Mouse (Mus musculus) ES-E14 (cell line): ENCODE results near the gene Retreg3.

ENCODE experiments used
- CHD2 ChIP-seq: IDR thresholded peaks from 2 replicates; pipeline ENCODE4 v1.6.1; 2014; ENCODE audit warnings: mild to moderate bottlenecking, low read depth, low read length, inconsistent platforms
- HCFC1 ChIP-seq: IDR thresholded peaks from 2 replicates; pipeline ENCODE4 v1.6.1; 2012; ENCODE audit warnings: low read length, inconsistent platforms, borderline replicate concordance; ENCODE audit not compliant: insufficient read depth
- MAFK ChIP-seq: IDR thresholded peaks from 2 replicates; pipeline ENCODE4 v1.6.1; 2014; ENCODE audit warnings: mild to moderate bottlenecking, low read depth, low read length, inconsistent platforms; ENCODE audit not compliant: insufficient read depth
- ZC3H11A ChIP-seq: IDR thresholded peaks from 2 replicates; pipeline ENCODE4 v1.6.1; 2012; ENCODE audit warnings: low read depth, mild to moderate bottlenecking, inconsistent platforms, low read length, borderline replicate concordance
- ZNF384 ChIP-seq: IDR thresholded peaks from 2 replicates; pipeline ENCODE4 v1.6.1; 2012; ENCODE audit warnings: low read depth, low read length, inconsistent platforms

- TF ChIP-seq CHD2 (no peak), ZNF384 (no peak), MAFK (no peak), HCFC1 (no peak), ZC3H11A (no peak)
Observed at GRCm38 (mm10) chr11:101161551-101161950, 41.9 kb upstream of the Retreg3 start.
